Mouse (Mus musculus) bone marrow macrophage, adult 2 months (primary cell): ENCODE measurements around the gene Gsk3b.

Source experiments
- CTCF ChIP-seq: IDR thresholded peaks from 2 replicates; pipeline ENCODE4 v1.5.1; 2012; ENCODE audit warnings: low read depth, mild to moderate bottlenecking, low read length, moderate library complexity
- POLR2A ChIP-seq: IDR thresholded peaks from 2 replicates; pipeline ENCODE4 v1.6.1; 2012; ENCODE audit warnings: mild to moderate bottlenecking, low read depth, low read length, borderline replicate concordance

DNA sequence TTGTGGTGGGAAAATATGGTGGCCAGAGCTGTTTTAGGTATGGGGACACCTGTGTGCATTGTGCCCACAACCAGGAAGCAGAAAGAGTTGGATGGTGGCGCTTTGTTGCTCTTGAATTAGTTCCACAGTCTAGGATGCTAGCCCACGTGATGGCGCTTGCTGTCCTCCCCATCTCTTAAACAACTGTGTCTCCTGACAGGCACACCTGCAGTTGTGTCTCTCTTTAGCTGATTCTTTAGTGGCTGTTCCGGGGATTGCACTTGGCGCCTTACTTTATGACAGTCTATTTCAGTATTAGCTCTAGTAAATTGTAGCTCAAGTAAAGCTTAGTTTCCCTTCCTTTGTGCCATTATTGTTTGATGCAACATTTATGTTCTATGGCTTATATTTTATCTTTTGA is 80.2 kb downstream of the Gsk3b start:
- TF ChIP-seq CTCF (no peak), POLR2A (no peak)
